ENCODE assay signal across 8 mouse cellular contexts in genomic region chr11:76997916-76998704, GRCm38 (mm10). TPM values are rescaled to one million over a fixed set of nuclear protein-coding genes. Genes with fewer than 3 reads are reported as not detected.
DNase-seq lines count a peak whose midpoint lies in the region; ATAC-seq and TF ChIP-seq lines count a peak whose summit lies in the region.

Gene Slc6a4 (plus strand): TSS chr11:76998603.

- H3K27me3 ChIP-seq in kidney, adult 2 months (replicated peaks; ENCODE audit: control insufficient read depth, insufficient read depth, low read length): peaks cover 2% of the 10 kb centered on the region; the same call in 1 of the 2 replicates
- peaks cover 28% of the 10 kb centered on the region; the same call in 1 of the 2 replicates for H3K27me3 ChIP-seq in forebrain, postnatal 0 days (ENCODE audit: insufficient read depth, low read length)

- H3K4me3 ChIP-seq in kidney, adult 2 months (ENCODE audit: insufficient read depth, low read depth, low read length): peak within 1 kb of the TSS; percentile 47
- peak within 1 kb of the TSS; percentile 44 for H3K4me3 ChIP-seq in forebrain, postnatal 0 days (ENCODE audit: low read depth, low read length)

- under 1% methylated on average over 52 of the region's 52 CpGs for whole genome bisulfite sequencing in kidney, adult 2 months
- WGBS in forebrain, postnatal 0 days: 1% methylated on average over 50 of the region's 52 CpGs
- WGBS in large intestine, adult 2 months: 1% methylated on average over 52 of the region's 52 CpGs

- no peaks in the 10 kb centered on the region for H3K36me3 ChIP-seq in kidney, adult 2 months (ENCODE audit: control insufficient read depth, insufficient read depth, low read length)
- H3K36me3 ChIP-seq in forebrain, postnatal 0 days (ENCODE audit: insufficient read depth): no peaks in the 10 kb centered on the region

- no peak for DNase-seq in kidney, adult 2 months
- DNase-seq in kidney, adult 11 months: no peak
- no peak for DNase-seq in adrenal gland, adult 2 months
- DNase-seq in forebrain, postnatal 0 days: peak; percentile 52
- DNase-seq in large intestine, adult 2 months (ENCODE audit: low read depth, low spot score): no peak
- peak; percentile 63 for DNase-seq in neural tube, embryonic 10.5 days (ENCODE audit: extremely low spot score, low spot score)
- no peak for DNase-seq in urinary bladder, postnatal 4 days (ENCODE audit: low spot score in 2 of 2)
- no peak for DNase-seq in right cerebral cortex, postnatal 4 days

- no peak within 1 kb of the TSS for H3K27ac ChIP-seq in kidney, adult 2 months (ENCODE audit: insufficient read depth, low read depth, low read length)
- H3K27ac ChIP-seq in forebrain, postnatal 0 days (ENCODE audit: low read depth, low read length): no peak within 1 kb of the TSS

- no peaks in the 10 kb centered on the region for H3K9me3 ChIP-seq in forebrain, postnatal 0 days (ENCODE audit: low read length)

- no peak for TF ChIP-seq POLR2A in kidney, adult 2 months (IDR thresholded peaks at IDR 0.05; ENCODE audit: low read depth, low read length)

- H3K4me2 ChIP-seq in forebrain, postnatal 0 days (ENCODE audit: low read depth): peak within 1 kb of the TSS; percentile 93

- TF ChIP-seq CTCF in kidney, adult 2 months (conservative IDR thresholded peaks at IDR 0.05; ENCODE audit: insufficient read depth, insufficient read length, low read depth, low read length): no peak
- no peak for TF ChIP-seq CTCF in forebrain, postnatal 0 days (IDR thresholded peaks at IDR 0.05; ENCODE audit: low read depth)

- ATAC-seq in forebrain, postnatal 0 days: no peak

- peak within 1 kb of the TSS; percentile 44 for H3K9ac ChIP-seq in forebrain, postnatal 0 days

- 0 out of 2 replicates have a peak, but pooled peaks cover 3% of the 10 kb centered on the region for H3K4me1 ChIP-seq in kidney, adult 2 months (ENCODE audit: control insufficient read depth, insufficient read depth, low read length)
- peaks cover 6% of the 10 kb centered on the region; the same call in 1 of the 2 replicates for H3K4me1 ChIP-seq in forebrain, postnatal 0 days (ENCODE audit: insufficient read depth)

RNA-seq across cellular contexts. Expression of gene Slc6a4, which starts in this region (rescaled TPM):
- 12.8 and 14.6 TPM in 2 replicates for polyA plus RNA-seq in kidney, adult 2 months (2012; rRNA removed)
- 10 to 100 TPM; 46.6 to 50.2 TPM for total RNA-seq in adrenal gland, adult 2 months (2021)
- 15.9 and 18.3 TPM in 2 replicates for polyA plus RNA-seq in adrenal gland, adult 2 months (2012; rRNA removed)
- total RNA-seq in forebrain, postnatal 0 days (2014; rRNA removed): 1.3 and 3.0 TPM in 2 replicates
- 2.2 and 3.0 TPM in 2 replicates for polyA plus RNA-seq in forebrain, postnatal 0 days (2015; fragmentation: Nextera tagmentation; extraction: Ambion mirVana)
- polyA plus RNA-seq in large intestine, adult 2 months (2012; rRNA removed): 41.2 and 108 TPM in 2 replicates

Comparison
In these comparisons a context has a peak if more than half of its experiments do, and no peak if none do; other contexts are left out.
1. RNA of gene Slc6a4 (total RNA-seq): 46.6 to 50.2 TPM in adrenal gland, adult 2 months; 1.3 to 3.0 TPM in forebrain, postnatal 0 days; every median in the first group is over 10 times any median in the second.
2. DNase-seq: peak in forebrain, postnatal 0 days (single experiment) and neural tube, embryonic 10.5 days (single experiment); none in kidney, adult 2 months (single experiment), kidney, adult 11 months (single experiment), adrenal gland, adult 2 months (single experiment), large intestine, adult 2 months (single experiment), urinary bladder, postnatal 4 days (0 of 2) and right cerebral cortex, postnatal 4 days (single experiment).